26 mouse cellular contexts compared by ENCODE assay signal in genomic region chr17:65912202-65912601, GRCm38 (mm10). TPM values are rescaled to one million over a fixed set of nuclear protein-coding genes. Genes with fewer than 3 reads are reported as not detected.
DNase-seq lines count a peak whose midpoint lies in the region; ATAC-seq and TF ChIP-seq lines count a peak whose summit lies in the region.
"Had no signal": no experiment of that assay in that cellular context is flagged by ENCODE, and none has a peak within 500 bp of the region (broad histone marks: within the 10 kb centered on the region; RNA-seq: fewer than 3 reads in every experiment).

No protein-coding gene starts in this region.

- no peak overlapping the region for H3K4me3 ChIP-seq in lung, postnatal 0 days (ENCODE audit: low read depth, low read length)
- H3K4me3 ChIP-seq in lung, adult 2 months (replicated peaks; ENCODE audit: extremely low read depth, low read depth, low read length) = no peak overlapping the region
- no peak overlapping the region for H3K4me3 ChIP-seq in embryonic facial prominence, embryonic 15.5 days (replicated peaks)
- no peak overlapping the region for H3K4me3 ChIP-seq in kidney, embryonic 15.5 days (replicated peaks)
- H3K4me3 ChIP-seq: erythroblast, embryonic 14.5 days; forebrain, embryonic 13.5 days; hindbrain, embryonic 10.5 days; hindbrain, embryonic 13.5 days; intestine, embryonic 15.5 days had no signal

- DNase-seq in lung, postnatal 0 days (ENCODE audit: low spot score) = no peak
- no peak for DNase-seq in lung, adult 2 months
- no peak for DNase-seq in thymus, postnatal 36 days
- DNase-seq in ovary, postnatal 36 days (ENCODE audit: low spot score) = no peak
- DNase-seq: adrenal gland, adult 8-10 months; adrenal gland, postnatal 25 days; B cell, adult 2 months; cerebellum, adult 18-20 months; cerebellum, adult 9-10 months; cerebellum, postnatal 14 days; gastrocnemius, postnatal 10 days; gastrocnemius, postnatal 36 days had no signal

- H3K4me2 ChIP-seq in lung, postnatal 0 days (replicated peaks; ENCODE audit: low read depth, low read length) = no peak overlapping the region
- no peak overlapping the region for H3K4me2 ChIP-seq in embryonic facial prominence, embryonic 15.5 days (replicated peaks)
- H3K4me2 ChIP-seq in kidney, embryonic 15.5 days = no peak overlapping the region
- H3K4me2 ChIP-seq: forebrain, embryonic 13.5 days; heart, embryonic 11.5 days; hindbrain, embryonic 13.5 days; intestine, embryonic 15.5 days had no signal

- TF ChIP-seq CTCF in lung, postnatal 0 days (IDR thresholded peaks at IDR 0.05) = no peak
- TF ChIP-seq CTCF in lung, adult 2 months (IDR thresholded peaks at IDR 0.05; ENCODE audit: insufficient read depth, low read length) = no peak

- H3K27me3 ChIP-seq in lung, postnatal 0 days (replicated peaks; ENCODE audit: insufficient read depth, low read length) = no peaks in the 10 kb centered on the region
- H3K27me3 ChIP-seq in embryonic facial prominence, embryonic 15.5 days = no peaks in the 10 kb centered on the region
- no peaks in the 10 kb centered on the region for H3K27me3 ChIP-seq in kidney, embryonic 15.5 days
- H3K27me3 ChIP-seq: CH12.LX; forebrain, embryonic 13.5 days; hindbrain, embryonic 13.5 days; intestine, embryonic 15.5 days had no signal

- peak overlapping the region; percentile 78; the same call in 1 of the 2 replicates for H3K27ac ChIP-seq in lung, postnatal 0 days (ENCODE audit: low read length)
- H3K27ac ChIP-seq in embryonic facial prominence, embryonic 15.5 days (replicated peaks) = peak overlapping the region; percentile 91
- no peak overlapping the region for H3K27ac ChIP-seq in kidney, embryonic 15.5 days
- H3K27ac ChIP-seq: forebrain, embryonic 13.5 days; hindbrain, embryonic 10.5 days; hindbrain, embryonic 13.5 days; intestine, embryonic 15.5 days had no signal

- ATAC-seq in lung, postnatal 0 days = no peak
- no peak for ATAC-seq in embryonic facial prominence, embryonic 15.5 days (ENCODE audit: insufficient number of reproducible peaks, low FRiP score, low TSS enrichment, low read depth)
- peak; percentile 49 for ATAC-seq in megakaryocyte, adult 5-6 weeks (ENCODE audit: poor library complexity, severe bottlenecking)
- no peak for ATAC-seq in kidney, embryonic 15.5 days (replicated peaks; ENCODE audit: low FRiP score)
- ATAC-seq: activated CD4-positive, CD25-positive, alpha-beta regulatory T cell, adult 4 months; forebrain, embryonic 13.5 days; forebrain, embryonic 16.5 days; hindbrain, embryonic 16.5 days; intestine, embryonic 15.5 days had no signal

- WGBS in lung, postnatal 0 days = 95% methylated on average over 2 of the region's 2 CpGs
- WGBS in lung, adult 2 months = 89% methylated on average over 2 of the region's 2 CpGs
- WGBS in embryonic facial prominence, embryonic 15.5 days = 77% methylated on average over 2 of the region's 2 CpGs
- 89% methylated on average over 2 of the region's 2 CpGs for WGBS in kidney, embryonic 15.5 days

- no peaks in the 10 kb centered on the region for H3K9me3 ChIP-seq in lung, postnatal 0 days (ENCODE audit: low read length)
- H3K9me3 ChIP-seq in embryonic facial prominence, embryonic 15.5 days (replicated peaks) = no peaks in the 10 kb centered on the region
- H3K9me3 ChIP-seq in kidney, embryonic 15.5 days (replicated peaks) = no peaks in the 10 kb centered on the region
- H3K9me3 ChIP-seq: forebrain, embryonic 13.5 days; G1E; hindbrain, embryonic 10.5 days; hindbrain, embryonic 13.5 days; intestine, embryonic 15.5 days had no signal

- no peak overlapping the region for H3K9ac ChIP-seq in lung, postnatal 0 days (replicated peaks; ENCODE audit: low read depth)
- H3K9ac ChIP-seq in embryonic facial prominence, embryonic 15.5 days = no peak overlapping the region
- no peak overlapping the region for H3K9ac ChIP-seq in kidney, embryonic 15.5 days
- H3K9ac ChIP-seq: forebrain, embryonic 13.5 days; hindbrain, embryonic 13.5 days; intestine, embryonic 15.5 days had no signal

- peaks cover 3% of the 10 kb centered on the region for H3K4me1 ChIP-seq in lung, postnatal 0 days (ENCODE audit: insufficient read depth, low read depth, low read length)
- 0 out of 2 replicates have a peak, but pooled peaks cover 8% of the 10 kb centered on the region for H3K4me1 ChIP-seq in lung, adult 2 months (ENCODE audit: control insufficient read depth, insufficient read depth, low read length)
- peaks cover 48% of the 10 kb centered on the region for H3K4me1 ChIP-seq in embryonic facial prominence, embryonic 15.5 days
- peaks cover 12% of the 10 kb centered on the region for H3K4me1 ChIP-seq in kidney, embryonic 15.5 days

- TF ChIP-seq POLR2A in lung, adult 2 months (IDR thresholded peaks at IDR 0.05; ENCODE audit: borderline replicate concordance, extremely low read depth, low read depth, low read length) = no peak

- no peaks in the 10 kb centered on the region for H3K36me3 ChIP-seq in lung, postnatal 0 days (ENCODE audit: insufficient read depth, low read length)
- no peaks in the 10 kb centered on the region for H3K36me3 ChIP-seq in embryonic facial prominence, embryonic 15.5 days
- H3K36me3 ChIP-seq in kidney, embryonic 15.5 days = no peaks in the 10 kb centered on the region
- H3K36me3 ChIP-seq: G1E; hindbrain, embryonic 10.5 days; hindbrain, embryonic 13.5 days; intestine, embryonic 15.5 days had no signal

- TF ChIP-seq EP300 in lung, postnatal 0 days (IDR thresholded peaks at IDR 0.05) = no peak

RNA-seq across cellular contexts. Expression of gene Ralbp1, which starts 26.6 kb away (rescaled TPM):
- polyA plus RNA-seq in lung, postnatal 0 days (2015; fragmentation: Nextera tagmentation; extraction: Ambion mirVana) = 151 and 155 TPM in 2 replicates
- 55.1 and 60.5 TPM in 2 replicates for polyA plus RNA-seq in lung, adult 2 months (2012; rRNA removed)
- polyA plus RNA-seq in embryonic facial prominence, embryonic 15.5 days (2015; fragmentation: Nextera tagmentation; extraction: Ambion mirVana) = 150 and 170 TPM in 2 replicates
- 32.3 and 34.9 TPM in 2 replicates for total RNA-seq in megakaryocyte, adult 5-6 weeks (2015)
- 102 and 104 TPM in 2 replicates for total RNA-seq in megakaryocyte, adult 5-6 weeks (2017)
- 66.0 and 70.2 TPM in 2 replicates for polyA plus RNA-seq in kidney, embryonic 15.5 days (2015; fragmentation: Nextera tagmentation; extraction: Ambion mirVana)

RNA-seq across cellular contexts. Expression of gene Twsg1, which starts 38.8 kb away (rescaled TPM):
- 89.1 and 93.8 TPM in 2 replicates for polyA plus RNA-seq in lung, postnatal 0 days (2015; fragmentation: Nextera tagmentation; extraction: Ambion mirVana)
- polyA plus RNA-seq in lung, adult 2 months (2012; rRNA removed) = 85.2 and 92.5 TPM in 2 replicates
- 152 and 154 TPM in 2 replicates for polyA plus RNA-seq in embryonic facial prominence, embryonic 15.5 days (2015; fragmentation: Nextera tagmentation; extraction: Ambion mirVana)
- total RNA-seq in megakaryocyte, adult 5-6 weeks (2015) = 6.5 and 7.3 TPM in 2 replicates
- 4.1 and 5.2 TPM in 2 replicates for total RNA-seq in megakaryocyte, adult 5-6 weeks (2017)
- 115 and 118 TPM in 2 replicates for polyA plus RNA-seq in kidney, embryonic 15.5 days (2015; fragmentation: Nextera tagmentation; extraction: Ambion mirVana)
